ENCODE assay signal across 8 mouse cellular contexts in the genomic region with DNA sequence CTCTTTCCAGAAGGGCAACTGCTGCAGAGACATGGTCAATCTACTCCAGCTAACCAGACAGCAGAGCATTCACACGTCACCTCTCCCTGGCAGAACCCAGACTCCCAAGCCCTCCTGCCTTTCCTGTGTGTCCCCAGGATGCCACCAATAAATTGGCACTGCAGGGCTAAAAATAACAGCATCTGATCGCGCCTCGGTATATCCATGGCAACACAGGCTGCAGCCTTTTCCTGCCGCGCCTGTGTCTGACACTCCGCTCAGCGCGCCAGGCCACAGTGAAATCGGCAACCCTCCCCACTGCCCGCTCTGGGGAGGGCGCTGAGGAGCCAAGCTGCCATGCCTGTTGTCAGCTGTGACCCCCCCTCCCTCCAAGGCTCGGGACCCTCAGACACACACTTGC.
DNase-seq lines count a peak whose midpoint lies in the region; ATAC-seq lines count a peak whose summit lies in the region.

No protein-coding gene starts in this region.

- H3K36me3 ChIP-seq in heart, embryonic 14.5 days (ENCODE audit: control insufficient read depth, insufficient read depth, low read length): no peaks in the 10 kb centered on the region
- no peaks in the 10 kb centered on the region for H3K36me3 ChIP-seq in forebrain, embryonic 16.5 days (ENCODE audit: control insufficient read depth, insufficient read depth)
- no peaks in the 10 kb centered on the region for H3K36me3 ChIP-seq in neural tube, embryonic 12.5 days

- 14% methylated on average over 13 of the region's 13 CpGs for WGBS in heart, embryonic 14.5 days
- WGBS in forebrain, embryonic 16.5 days: 12% methylated on average over 13 of the region's 13 CpGs
- WGBS in neural tube, embryonic 12.5 days: 21% methylated on average over 13 of the region's 13 CpGs

- no peak overlapping the region for H3K27ac ChIP-seq in heart, embryonic 14.5 days (replicated peaks in 1 of 2; ENCODE audit: control insufficient read depth in 1 of 2, insufficient read depth in 1 of 2, low read depth in 2 of 2, low read length in 2 of 2)
- peak overlapping the region; percentile 62 for H3K27ac ChIP-seq in forebrain, embryonic 16.5 days (ENCODE audit: low read length)
- no peak overlapping the region for H3K27ac ChIP-seq in neural tube, embryonic 12.5 days

- H3K27me3 ChIP-seq in heart, embryonic 14.5 days (ENCODE audit: control insufficient read depth, insufficient read depth, low read length): no peaks in the 10 kb centered on the region
- H3K27me3 ChIP-seq in forebrain, embryonic 16.5 days (replicated peaks; ENCODE audit: control insufficient read depth, insufficient read depth, low read length): no peaks in the 10 kb centered on the region
- no peaks in the 10 kb centered on the region for H3K27me3 ChIP-seq in neural tube, embryonic 12.5 days (replicated peaks)

- no peaks in the 10 kb centered on the region for H3K9me3 ChIP-seq in heart, embryonic 14.5 days (ENCODE audit: control insufficient read depth, low read length)
- H3K9me3 ChIP-seq in forebrain, embryonic 16.5 days (ENCODE audit: control insufficient read depth, low read length): no peaks in the 10 kb centered on the region
- H3K9me3 ChIP-seq in neural tube, embryonic 12.5 days: 0 out of 2 replicates have a peak, but pooled peaks cover 3% of the 10 kb centered on the region

- intact Hi-C loops in heart, postnatal 14 days (cut with DNase I): loop anchor here (1.0 to 5.0 kb wide), 4 partner anchors 35 to 965 kb away; no protein-coding TSS in a partner anchor
- intact Hi-C loops in gastrocnemius, postnatal 36 days (cut with DNase I): loop anchor here (2.0 kb wide), 1 partner anchor 35 kb away; no protein-coding TSS in a partner anchor

- H3K4me1 ChIP-seq in heart, embryonic 14.5 days (ENCODE audit: control insufficient read depth in 2 of 2, insufficient read depth in 2 of 2, low read length in 2 of 2): peaks cover 9 to 11% of the 10 kb centered on the region in 2 experiments
- H3K4me1 ChIP-seq in forebrain, embryonic 16.5 days (replicated peaks; ENCODE audit: control insufficient read depth, insufficient read depth, low read length): peaks cover 30% of the 10 kb centered on the region
- peaks cover 15% of the 10 kb centered on the region for H3K4me1 ChIP-seq in neural tube, embryonic 12.5 days

- peak overlapping the region; percentile 45 for H3K4me2 ChIP-seq in heart, embryonic 14.5 days (ENCODE audit: low read length)
- peak overlapping the region; percentile 39 for H3K4me2 ChIP-seq in forebrain, embryonic 16.5 days (ENCODE audit: low read length)
- peak overlapping the region; percentile 39 for H3K4me2 ChIP-seq in neural tube, embryonic 12.5 days (replicated peaks)

- no peak overlapping the region for H3K4me3 ChIP-seq in heart, embryonic 14.5 days (ENCODE audit: control insufficient read depth in 1 of 2, insufficient read depth in 1 of 2, low read depth in 1 of 2, low read length in 2 of 2)
- H3K4me3 ChIP-seq in forebrain, embryonic 16.5 days (replicated peaks; ENCODE audit: low read length): no peak overlapping the region
- no peak overlapping the region for H3K4me3 ChIP-seq in neural tube, embryonic 12.5 days

- ATAC-seq in heart, embryonic 14.5 days (ENCODE audit: insufficient number of reproducible peaks, insufficient read depth, low FRiP score, low read depth): 0 out of 2 replicates have a peak, but pooled peaks have one; percentile 23
- peak; percentile 32; the same call in 1 of the 2 replicates for ATAC-seq in cerebellum, adult (ENCODE audit: insufficient number of reproducible peaks, low FRiP score, low TSS enrichment)
- ATAC-seq in forebrain, embryonic 16.5 days: peak; percentile 82
- ATAC-seq in neural tube, embryonic 12.5 days (ENCODE audit: low FRiP score, low read depth): peak; percentile 75

- H3K9ac ChIP-seq in heart, embryonic 14.5 days (ENCODE audit: low read length): 0 out of 2 replicates have a peak overlapping the region, but pooled peaks have one; percentile 1
- H3K9ac ChIP-seq in forebrain, embryonic 16.5 days (replicated peaks; ENCODE audit: low read depth, low read length): 0 out of 2 replicates have a peak overlapping the region, but pooled peaks have one; percentile 19
- H3K9ac ChIP-seq in neural tube, embryonic 12.5 days: no peak overlapping the region

- DNase-seq in heart, postnatal 14 days: no peak
- DNase-seq in layer of hippocampus, postnatal 14 days (ENCODE audit: low spot score in 2 of 2): peak; percentile 69 to 70
- no peak for DNase-seq in spleen, postnatal 4 days (ENCODE audit: low spot score in 2 of 2)
- DNase-seq in gastrocnemius, postnatal 36 days: no peak

Comparison
In these comparisons a context has a peak if more than half of its experiments do, and no peak if none do; other contexts are left out.
1. ATAC-seq: peak in every context shown above with its lines; median percentile 82 in forebrain, embryonic 16.5 days; 75 in neural tube, embryonic 12.5 days; 32 in cerebellum, adult; 23 in heart, embryonic 14.5 days.
2. DNase-seq: peak in layer of hippocampus, postnatal 14 days (2 of 2); none in heart, postnatal 14 days (0 of 2), spleen, postnatal 4 days (0 of 2) and gastrocnemius, postnatal 36 days (0 of 2).
3. Peak in every context shown above with its lines, with median percentiles within 50 percentile points of each other: H3K4me2 ChIP-seq.